Mouse (Mus musculus): Measurements from ENCODE around the gene Smok2a.
"Not testable (repeated sequence)": the region's sequence is repeated elsewhere in the genome, so short reads cannot be mapped to it uniquely, and the experiment has no call there.

Gene Smok2a

DNA sequence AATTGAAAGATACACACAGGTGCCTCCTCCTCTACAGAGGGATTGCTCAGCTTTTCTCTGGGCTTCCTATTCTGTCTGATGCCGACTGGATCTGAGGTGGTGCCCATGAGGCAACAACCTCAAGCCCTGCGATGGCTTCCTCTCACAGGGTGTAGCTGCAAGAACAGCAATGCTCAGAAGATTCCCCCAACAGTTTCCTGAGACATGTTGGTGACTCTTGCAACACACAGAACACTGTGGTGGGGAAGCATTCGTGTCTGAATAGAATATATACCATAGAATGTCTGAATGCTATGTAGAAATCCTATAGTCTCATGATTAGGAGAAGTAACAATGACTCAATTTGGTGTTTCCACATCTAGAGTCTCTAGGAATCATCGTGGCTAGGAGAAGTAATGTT is 6.8 kb upstream of the Smok2a start:
- DNase-seq (ENCODE audit: low spot score in 2 of 2) = no peak

DNA sequence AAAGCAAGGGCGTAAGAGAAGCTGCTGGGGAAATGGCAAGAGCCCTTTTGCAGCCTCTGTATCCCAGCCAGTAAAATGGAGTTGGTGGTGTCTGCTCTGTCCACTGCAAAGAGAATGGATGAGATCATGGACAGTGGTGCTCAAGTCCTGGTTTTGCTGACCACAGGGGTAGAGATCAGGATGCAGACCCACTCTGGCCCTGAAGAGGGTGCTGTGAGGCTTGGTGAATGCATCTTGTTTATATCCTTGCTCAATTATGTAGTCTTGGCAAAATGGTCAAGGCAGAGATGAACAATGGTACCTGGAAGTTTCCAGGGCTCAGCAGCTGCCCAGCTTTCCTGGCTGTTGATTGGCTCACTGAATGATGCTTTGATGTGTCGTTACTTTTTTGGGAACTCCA is 5.4 kb upstream of the Smok2a start:
- no peak for DNase-seq (ENCODE audit: low spot score in 2 of 2)

DNA sequence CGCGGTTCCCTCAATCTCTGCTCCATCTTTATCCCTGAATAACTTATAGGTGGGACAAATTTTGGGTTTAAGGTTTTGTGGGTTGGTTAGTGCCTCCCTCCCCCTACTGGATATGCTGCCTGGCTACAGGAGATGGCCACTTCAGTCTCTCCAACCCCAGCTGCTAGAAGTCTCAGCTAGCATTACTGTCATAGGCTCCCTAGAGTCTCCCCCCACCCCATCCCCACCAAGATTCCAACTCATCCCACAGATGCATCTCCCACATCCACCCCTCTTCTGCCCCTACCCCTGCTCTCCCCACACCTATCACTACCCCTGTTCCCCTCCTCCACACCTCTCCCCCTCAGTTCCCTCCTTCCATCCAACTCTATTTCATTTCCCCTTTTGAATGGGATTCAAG is 933 bp downstream of the Smok2a start:
- not testable (repeated sequence) for DNase-seq (ENCODE audit: low spot score in 2 of 2)

DNA sequence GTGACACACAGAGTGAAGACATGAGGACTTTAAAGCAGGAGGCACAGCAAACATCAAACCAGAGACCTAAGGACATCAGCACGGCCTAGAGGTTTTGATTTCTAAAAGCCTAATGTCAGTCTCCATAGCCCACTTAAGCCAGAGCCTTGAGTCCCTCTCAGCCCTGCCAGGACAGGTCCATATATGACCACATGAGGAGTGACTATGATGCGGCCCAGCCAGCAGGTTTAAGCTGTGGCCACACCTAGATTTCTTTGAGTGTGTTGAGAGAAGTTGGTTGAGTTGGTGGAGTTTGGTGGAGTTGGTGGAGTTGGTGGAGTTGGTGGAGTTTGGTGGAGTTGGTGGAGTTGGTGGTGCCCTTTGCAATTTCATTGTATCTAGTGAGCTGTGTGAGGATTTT is 9.0 kb downstream of the Smok2a start, which contains the start of gene Smok2b:
Smok2b (plus strand) TSS at position 301 of the 400 bp plus-strand sequence.
- not testable (repeated sequence) for DNase-seq (ENCODE audit: low spot score in 2 of 2)

DNA sequence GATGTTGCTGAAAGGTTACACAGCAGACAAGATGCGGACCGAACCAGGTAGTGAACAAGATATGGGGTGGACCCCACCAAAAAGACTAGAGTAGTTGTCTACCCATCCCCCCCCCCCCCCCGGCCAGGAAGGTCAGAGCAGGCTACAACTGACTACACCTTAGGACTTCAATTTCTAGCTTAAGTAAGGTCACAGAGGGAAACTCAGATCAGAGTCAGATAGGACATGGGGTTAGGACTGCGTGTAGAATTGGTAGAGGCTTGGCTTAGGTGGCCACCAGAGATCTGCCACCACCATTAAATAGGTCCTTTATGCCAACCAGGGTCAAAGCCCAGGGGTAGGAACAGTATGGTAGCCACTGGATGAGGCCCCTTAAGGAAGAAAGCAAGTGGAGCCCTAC is 18.5 kb downstream of the Smok2a start:
- not testable (repeated sequence) for DNase-seq (ENCODE audit: low spot score in 2 of 2)

DNA sequence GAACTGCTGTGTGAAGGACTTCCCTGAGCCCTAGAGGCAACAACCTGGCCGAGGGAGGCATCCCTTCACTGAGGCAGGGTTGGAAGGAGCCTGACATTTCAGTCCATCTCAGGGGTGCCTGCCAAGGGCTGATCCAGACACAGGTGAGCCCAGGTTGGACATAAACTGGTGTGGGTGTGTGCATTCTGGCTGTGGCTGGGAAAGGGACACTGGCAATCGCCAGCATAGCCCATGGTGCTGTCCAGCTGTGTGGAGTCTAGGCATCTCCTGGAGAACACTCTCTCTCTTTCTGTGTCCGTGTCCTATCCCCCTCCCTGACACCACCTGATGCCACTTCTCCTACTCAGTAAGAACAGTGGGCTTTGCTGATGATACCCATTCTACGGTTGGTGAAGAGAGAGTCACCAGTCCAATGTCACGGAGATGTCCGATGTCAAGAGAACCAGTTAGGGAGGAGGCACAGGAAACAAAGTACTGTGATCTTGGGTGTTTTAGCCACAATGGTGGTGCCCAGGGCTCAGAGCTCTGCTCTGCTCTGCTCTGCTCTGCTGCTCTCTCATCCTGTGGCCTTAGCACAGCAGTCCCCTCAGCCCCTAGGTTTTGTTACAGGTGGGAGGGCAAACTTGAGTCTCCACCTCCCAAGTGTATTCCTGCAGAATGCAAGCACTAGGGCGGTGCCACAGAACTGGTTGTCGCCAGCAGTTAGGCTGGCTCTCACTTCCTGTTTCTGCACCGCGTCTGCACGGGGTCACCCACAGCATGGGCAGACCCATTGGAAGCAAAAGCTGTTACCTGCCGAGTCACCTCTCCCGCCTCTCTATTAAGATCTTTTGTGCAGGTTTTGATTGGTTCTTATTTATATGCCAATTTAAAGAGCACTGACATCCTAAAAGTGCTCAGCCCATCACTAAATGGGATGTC is 20.1 kb downstream of the Smok2a start:
- DNase-seq (ENCODE audit: low spot score in 2 of 2) = not testable (repeated sequence)

DNA sequence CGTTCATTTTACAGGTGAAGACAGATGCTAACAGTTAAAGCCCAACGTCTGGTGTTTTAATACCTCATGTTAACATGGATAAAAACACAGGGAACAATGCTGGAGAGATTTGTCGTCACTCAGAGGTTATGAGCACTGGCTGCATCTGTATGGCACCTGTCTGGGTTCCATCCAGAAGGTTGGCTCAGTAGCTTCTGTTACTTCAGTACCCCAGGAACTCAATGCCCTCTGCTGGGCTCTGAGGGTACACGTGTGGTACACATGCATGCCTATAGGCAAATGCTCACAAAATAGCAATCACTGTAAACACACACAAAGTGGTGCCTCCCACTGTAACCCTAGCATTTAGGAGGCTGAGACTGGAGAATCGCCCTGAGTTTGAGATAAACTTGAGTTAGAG is 33.8 kb downstream of the Smok2a start:
- DNase-seq (ENCODE audit: low spot score in 2 of 2) = not testable (repeated sequence)
